Mouse (Mus musculus) heart, embryonic 12.5 days (tissue): ENCODE results near the gene Akr1c19. TPM values are rescaled to one million over a fixed set of nuclear protein-coding genes. Genes with fewer than 3 reads are reported as not detected.
"Not testable (repeated sequence)": the region's sequence is repeated elsewhere in the genome, so short reads cannot be mapped to it uniquely, and the experiment has no call there.

Experiments
- ATAC-seq: fragments of 200-750 bp; cut with Nextera tagmentation; 2 replicates; pipeline ENCODE4 v1.8.0; 2017; ENCODE audit warnings: moderate TSS enrichment, moderate library complexity; ENCODE audit not compliant: insufficient number of reproducible peaks, low FRiP score
- H3K27ac ChIP-seq: fragments of 300-500 bp; sonication (generic); 2 replicates; pipeline ENCODE4 v1.5.1; 2016; ENCODE audit warnings: mild to moderate bottlenecking, moderate library complexity; ENCODE audit not compliant: poor library complexity, severe bottlenecking
- H3K27me3 ChIP-seq: fragments of 300-500 bp; sonication (generic); replicated peaks from 2 replicates; pipeline ENCODE4 v1.6.1; 2016; ENCODE audit warnings: mild to moderate bottlenecking, moderate library complexity
- H3K36me3 ChIP-seq: fragments of 300-500 bp; sonication (generic); 2 replicates; pipeline ENCODE4 v1.6.1; 2016; ENCODE audit warnings: mild to moderate bottlenecking, moderate library complexity
- H3K4me1 ChIP-seq: fragments of 300-500 bp; sonication (generic); replicated peaks from 2 replicates; pipeline ENCODE4 v1.6.1; 2016; ENCODE audit warnings: mild to moderate bottlenecking
- H3K4me2 ChIP-seq: fragments of 300-500 bp; sonication (generic); 2 replicates; pipeline ENCODE4 v1.6.1; 2016; ENCODE audit warnings: mild to moderate bottlenecking, moderate library complexity
- H3K4me3 ChIP-seq: fragments of 300-500 bp; sonication (generic); 2 replicates; pipeline ENCODE4 v1.5.1; 2016; ENCODE audit warnings: mild to moderate bottlenecking
- H3K9ac ChIP-seq: fragments of 300-500 bp; sonication (generic); 2 replicates; pipeline ENCODE4 v1.6.1; 2016; ENCODE audit warnings: mild to moderate bottlenecking, moderate library complexity
- H3K9me3 ChIP-seq: fragments of 300-500 bp; sonication (generic); replicated peaks from 2 replicates; pipeline ENCODE4 v1.6.1; 2016; ENCODE audit warnings: mild to moderate bottlenecking, moderate library complexity
- WGBS: fragments of 180-500 bp; shearing (Covaris S2); methylation state at CpG from one replicate; pipeline ENCODE4 v1.1.7; 2016; 5-methylcytosine and 5-hydroxymethylcytosine counted together
- polyA plus RNA-seq: library from polyadenylated mRNA; unstranded; fragments of >200 nt; fragmentation: Nextera tagmentation; extraction: Ambion mirVana; gene quantifications from 2 replicates; pipeline ENCODE4 v1.2.1, GENCODE M21; 2016

The Akr1c19 gene
- polyA plus RNA-seq, 1 experiment from 2014 or later: 0.92 TPM

DNA sequence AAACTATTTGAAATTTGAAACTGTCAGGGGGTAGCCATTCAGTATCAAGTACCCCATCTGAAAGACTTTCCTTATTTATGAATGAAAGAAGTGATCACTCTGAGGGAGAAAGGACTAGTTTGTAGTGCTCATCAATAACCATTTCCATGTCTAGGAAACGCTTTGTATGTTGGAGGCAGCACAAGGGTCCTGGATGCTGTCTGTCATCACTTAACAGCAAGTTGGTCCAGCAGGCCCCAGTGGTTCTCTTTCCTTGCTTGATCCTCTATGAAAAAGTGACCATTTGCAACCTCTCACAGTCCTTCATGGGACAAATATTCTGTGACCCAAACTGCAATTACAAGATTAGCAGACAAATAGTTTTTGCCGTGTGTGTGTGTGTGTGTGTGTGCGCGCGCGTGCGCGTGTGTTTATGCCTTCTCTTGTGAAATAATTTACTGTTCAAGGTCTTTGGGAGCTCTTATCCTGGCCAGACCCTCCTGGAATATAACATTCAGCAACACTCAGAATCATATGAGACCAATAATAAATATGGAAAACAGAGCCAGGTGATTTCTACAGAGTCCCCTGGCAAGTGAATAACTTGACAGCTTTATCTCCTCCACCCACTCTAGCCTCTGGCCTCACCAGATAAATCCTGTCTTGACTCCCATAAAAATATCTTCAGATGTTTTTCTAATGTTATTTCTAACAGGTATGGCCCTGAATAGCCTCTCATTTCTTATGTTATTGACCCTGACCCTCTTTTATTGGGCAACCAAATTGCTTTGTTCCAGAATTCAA, 2.5 kb downstream of the Akr1c19 start:
- H3K27me3 ChIP-seq: no peaks in the 10 kb centered on the region

DNA sequence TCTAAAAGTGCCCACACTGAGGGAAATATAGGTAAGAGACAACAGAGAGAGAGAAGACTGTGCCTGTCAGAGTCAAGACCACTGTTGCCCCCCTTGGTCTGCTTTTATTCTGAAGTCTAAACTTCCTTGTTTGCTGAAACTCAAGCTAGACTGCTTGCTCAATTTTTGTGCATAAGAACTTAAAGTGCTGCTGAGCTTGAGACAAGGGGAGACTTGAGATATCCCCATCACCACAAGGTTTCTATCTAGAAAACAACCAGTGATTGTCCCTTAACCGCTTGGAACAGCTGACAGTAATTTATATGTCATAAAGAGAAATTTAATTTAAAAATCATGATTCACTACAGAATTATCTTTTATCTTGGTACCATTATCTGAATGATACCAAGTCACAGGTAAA, 4.6 kb downstream of the Akr1c19 start:
- Histone ChIP-seq H3K36me3 (no peaks in the 10 kb centered on the region), H3K9ac (no peak overlapping the region), H3K9me3 (no peaks in the 10 kb centered on the region), H3K4me1 (0 out of 2 replicates have a peak, but pooled peaks cover 7% of the 10 kb centered on the region), H3K27ac (no peak overlapping the region), H3K27me3 (no peaks in the 10 kb centered on the region), H3K4me3 (no peak overlapping the region), H3K4me2 (no peak overlapping the region)
- 68% methylated on average over 1 of the region's 1 CpGs for WGBS
- no peak for ATAC-seq

More for the DNA sequence above, 2.5 kb downstream of the Akr1c19 start:
- Histone ChIP-seq H3K36me3 (no peaks in the 10 kb centered on the region), H3K4me2 (no peak overlapping the region), H3K4me3 (no peak overlapping the region), H3K9me3 (no peaks in the 10 kb centered on the region), H3K9ac (no peak overlapping the region), H3K4me1 (0 out of 2 replicates have a peak, but pooled peaks cover 7% of the 10 kb centered on the region), H3K27ac (no peak overlapping the region)
- no peak for ATAC-seq
- 73% methylated on average over 8 of the region's 8 CpGs for WGBS

DNA sequence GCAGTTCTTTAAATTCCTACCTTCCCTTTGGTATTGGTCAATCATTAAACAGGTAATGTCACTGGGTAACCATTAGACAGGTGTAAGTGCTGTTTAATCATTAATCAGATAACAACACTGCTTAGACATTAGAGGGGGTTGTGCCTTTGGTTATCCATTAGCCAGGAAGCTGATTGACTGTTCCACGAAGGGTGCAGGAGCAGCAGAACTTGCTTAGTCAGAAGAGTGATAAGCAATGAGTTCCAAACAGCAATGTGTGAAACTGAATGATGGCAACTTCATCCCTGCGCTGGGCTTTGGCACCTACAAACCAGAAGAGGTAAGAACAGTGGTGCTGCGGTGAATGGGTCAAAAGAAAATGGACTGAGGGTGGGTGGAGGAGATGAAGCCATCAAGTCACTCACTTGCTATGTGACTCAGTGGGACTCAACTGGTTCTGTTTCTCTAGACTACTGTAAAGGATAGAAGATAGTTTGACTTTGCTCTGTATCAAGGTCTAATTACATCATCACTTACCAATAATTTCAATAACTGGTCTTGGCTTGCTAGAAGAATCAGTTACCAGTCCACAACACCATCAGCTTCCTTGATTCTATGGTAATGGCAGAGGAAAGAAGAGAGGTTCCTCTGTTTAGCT, 5.2 kb downstream of the Akr1c19 start:
- Histone ChIP-seq H3K9ac (no peak overlapping the region), H3K9me3 (no peaks in the 10 kb centered on the region), H3K27ac (no peak overlapping the region), H3K36me3 (no peaks in the 10 kb centered on the region), H3K4me1 (0 out of 2 replicates have a peak, but pooled peaks cover 7% of the 10 kb centered on the region), H3K4me2 (no peak overlapping the region), H3K27me3 (no peaks in the 10 kb centered on the region), H3K4me3 (no peak overlapping the region)
- no peak for ATAC-seq
- 63% methylated on average over 3 of the region's 3 CpGs for WGBS

DNA sequence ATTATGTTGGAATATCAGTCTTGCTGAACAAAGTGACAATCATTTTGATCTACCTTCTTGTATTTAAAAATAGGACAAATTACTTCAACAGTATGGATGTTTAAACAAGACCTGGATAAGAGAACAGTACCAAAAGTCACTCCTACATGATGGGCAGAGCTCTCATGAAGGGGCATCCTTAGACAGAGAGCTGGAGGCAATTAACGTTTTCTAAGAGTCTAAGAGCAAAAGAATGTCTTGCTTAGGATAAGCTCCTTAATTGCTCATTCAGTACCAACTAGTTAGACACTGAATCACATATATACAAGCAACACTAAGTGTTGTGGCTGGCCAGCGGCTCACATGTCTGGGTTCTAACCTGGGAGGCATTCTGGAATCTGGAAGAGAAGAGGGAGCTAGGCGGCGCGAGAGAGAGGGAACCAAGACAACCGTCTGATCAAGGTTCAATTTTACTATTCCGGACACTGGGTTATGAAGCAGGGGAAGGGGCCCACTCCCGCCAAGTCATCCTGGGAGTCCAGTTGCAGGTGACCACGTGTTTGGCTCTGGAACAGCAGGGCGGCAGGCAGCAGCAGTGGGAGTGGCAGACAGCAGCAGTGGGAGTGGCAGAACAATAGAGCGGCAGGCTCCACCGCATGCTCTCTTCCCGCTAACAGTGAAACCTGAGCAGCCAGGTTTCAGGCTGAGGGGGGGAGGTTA, 16.5 kb downstream of the Akr1c19 start:
- H3K9ac ChIP-seq: peak overlapping the region; percentile 60; the same call in 1 of the 2 replicates
- H3K4me3 ChIP-seq: peak overlapping the region; percentile 37
- H3K36me3 ChIP-seq: no peaks in the 10 kb centered on the region
- H3K4me2 ChIP-seq: peak overlapping the region; percentile 67
- peak; percentile 73 for ATAC-seq
- no peak overlapping the region for H3K27ac ChIP-seq
- no peaks in the 10 kb centered on the region for H3K4me1 ChIP-seq
- H3K9me3 ChIP-seq: no peaks in the 10 kb centered on the region
- H3K27me3 ChIP-seq: no peaks in the 10 kb centered on the region
- 4% methylated on average over 13 of the region's 13 CpGs for WGBS

DNA sequence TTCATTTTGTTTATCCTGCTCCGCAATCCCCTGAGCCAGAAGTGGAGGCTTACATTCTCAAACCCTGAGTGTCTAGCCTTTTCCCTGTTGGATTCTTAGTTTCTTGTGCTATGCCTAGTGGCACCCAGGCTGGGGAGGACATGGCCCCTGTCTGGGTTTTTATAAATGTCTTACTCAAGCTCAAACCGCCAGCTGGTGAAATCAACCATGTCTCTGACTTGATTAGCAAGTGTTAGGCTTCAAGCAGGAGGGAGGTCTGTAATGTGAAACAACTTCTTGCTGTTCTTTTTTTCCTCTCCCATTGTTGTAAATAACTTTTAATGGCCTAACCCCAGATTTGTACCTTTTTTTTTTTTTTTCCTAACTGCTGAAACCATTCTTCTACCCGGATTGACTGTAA, 20.8 kb downstream of the Akr1c19 start:
- Histone ChIP-seq H3K9me3 (no peaks in the 10 kb centered on the region), H3K27me3 (no peaks in the 10 kb centered on the region), H3K4me3 (no peak overlapping the region), H3K27ac (no peak overlapping the region), H3K36me3 (no peaks in the 10 kb centered on the region), H3K9ac (no peak overlapping the region), H3K4me1 (no peaks in the 10 kb centered on the region), H3K4me2 (no peak overlapping the region)
- 49% methylated on average over 3 of the region's 3 CpGs for WGBS
- ATAC-seq: no peak

DNA sequence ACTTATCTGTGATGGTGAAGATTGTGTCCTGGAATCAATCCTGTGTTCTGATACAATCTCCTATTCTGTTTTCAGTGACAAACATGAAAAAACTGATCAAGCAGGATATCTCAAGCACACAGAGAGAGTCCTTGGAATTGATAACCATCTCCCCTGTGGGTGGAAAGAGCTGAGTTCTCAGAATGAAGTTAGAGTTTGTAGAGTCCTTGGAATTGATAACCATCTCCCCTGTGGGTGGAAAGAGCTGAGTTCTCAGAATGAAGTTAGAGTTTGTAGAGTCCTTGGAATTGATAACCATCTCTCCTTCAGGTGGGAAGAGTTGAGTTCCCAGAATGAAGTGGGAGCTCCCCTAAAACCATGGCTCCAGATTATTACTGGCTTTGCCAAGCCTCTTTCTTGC, 28.4 kb downstream of the Akr1c19 start:
- ATAC-seq, H3K27me3 ChIP-seq: not testable (repeated sequence)

DNA sequence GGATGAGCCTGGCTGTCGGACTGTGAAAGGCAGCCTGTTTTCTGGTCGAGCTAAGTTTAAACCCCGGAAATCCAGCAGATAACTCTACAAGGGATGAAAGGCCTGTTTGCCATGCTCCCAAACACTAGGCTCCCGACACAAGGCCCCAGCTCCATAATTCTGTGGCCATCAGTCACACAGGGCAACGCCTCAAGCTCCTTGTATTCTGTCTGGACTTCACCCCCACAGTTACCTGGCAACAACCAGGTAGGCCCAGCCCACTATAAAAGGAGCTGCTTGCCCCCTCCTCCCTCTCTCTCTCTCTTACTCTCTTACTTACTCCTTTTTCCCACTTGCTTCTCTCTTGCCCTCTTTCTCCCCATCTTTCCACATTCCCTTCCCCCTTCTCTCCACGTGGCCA, 28.8 kb downstream of the Akr1c19 start:
- no peaks in the 10 kb centered on the region for H3K4me1 ChIP-seq
- no peak overlapping the region for H3K27ac ChIP-seq
- ATAC-seq: no peak
- no peaks in the 10 kb centered on the region for H3K9me3 ChIP-seq
- H3K4me2 ChIP-seq: no peak overlapping the region
- no peak overlapping the region for H3K4me3 ChIP-seq
- WGBS: 76% methylated on average over 6 of the region's 6 CpGs
- H3K36me3 ChIP-seq: no peaks in the 10 kb centered on the region
- H3K27me3 ChIP-seq: no peaks in the 10 kb centered on the region
- no peak overlapping the region for H3K9ac ChIP-seq

More for the DNA sequence above, 28.4 kb downstream of the Akr1c19 start:
- H3K4me1 ChIP-seq, H3K9ac ChIP-seq, H3K9me3 ChIP-seq, H3K4me3 ChIP-seq, H3K27ac ChIP-seq, H3K36me3 ChIP-seq, H3K4me2 ChIP-seq: not testable (repeated sequence)

DNA sequence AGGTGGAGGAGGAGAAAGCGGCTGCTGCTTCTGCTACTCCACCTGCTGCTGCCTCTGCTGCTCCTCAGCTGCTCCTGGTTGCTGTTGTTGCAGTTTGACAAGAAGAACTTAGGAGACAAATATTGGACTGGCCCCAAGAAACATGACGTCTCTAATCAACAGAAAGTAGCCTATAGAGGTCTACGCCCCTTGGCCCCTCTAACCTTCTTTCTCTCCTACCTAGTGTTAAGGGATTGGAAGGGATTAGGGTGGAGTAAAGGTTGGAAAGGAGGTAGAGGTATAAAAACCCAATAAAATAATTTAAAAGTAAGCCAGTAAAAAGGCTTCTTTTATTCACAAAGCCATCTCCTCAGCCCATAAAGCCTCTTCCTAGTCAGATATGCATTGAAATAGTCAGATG, 36.1 kb downstream of the Akr1c19 start:
- no peak for ATAC-seq
- no peak overlapping the region for H3K9ac ChIP-seq
- H3K27ac ChIP-seq: no peak overlapping the region
- no peaks in the 10 kb centered on the region for H3K4me1 ChIP-seq
- no peak overlapping the region for H3K4me3 ChIP-seq
- no peaks in the 10 kb centered on the region for H3K9me3 ChIP-seq
- H3K4me2 ChIP-seq: no peak overlapping the region
- H3K36me3 ChIP-seq: no peaks in the 10 kb centered on the region
- 69% methylated on average over 3 of the region's 3 CpGs for WGBS
- H3K27me3 ChIP-seq: no peaks in the 10 kb centered on the region

DNA sequence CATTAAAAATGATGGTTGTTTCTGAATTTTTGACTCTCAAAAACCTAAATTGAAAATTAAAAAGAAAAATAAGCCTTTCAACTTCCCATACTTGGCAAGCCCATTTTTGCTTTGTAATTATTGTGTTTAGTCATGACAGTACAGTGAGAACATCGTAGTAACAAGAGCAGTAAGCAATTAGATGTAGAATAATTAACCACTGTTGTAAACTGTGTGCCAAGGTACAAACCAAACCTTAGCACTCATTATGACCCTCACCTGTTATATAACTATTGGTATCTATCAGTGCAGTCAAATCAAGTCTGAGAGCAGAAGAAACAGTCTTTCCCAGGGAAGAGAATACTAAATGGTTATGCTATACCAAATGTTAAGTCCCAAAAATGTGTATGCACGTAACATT, 36.5 kb downstream of the Akr1c19 start:
- no peak for ATAC-seq
- 79% methylated on average over 2 of the region's 2 CpGs for WGBS
- H3K36me3 ChIP-seq: no peaks in the 10 kb centered on the region
- H3K9me3 ChIP-seq: no peaks in the 10 kb centered on the region
- no peaks in the 10 kb centered on the region for H3K27me3 ChIP-seq
- H3K4me3 ChIP-seq: no peak overlapping the region
- no peak overlapping the region for H3K4me2 ChIP-seq
- no peak overlapping the region for H3K27ac ChIP-seq
- no peaks in the 10 kb centered on the region for H3K4me1 ChIP-seq
- no peak overlapping the region for H3K9ac ChIP-seq

DNA sequence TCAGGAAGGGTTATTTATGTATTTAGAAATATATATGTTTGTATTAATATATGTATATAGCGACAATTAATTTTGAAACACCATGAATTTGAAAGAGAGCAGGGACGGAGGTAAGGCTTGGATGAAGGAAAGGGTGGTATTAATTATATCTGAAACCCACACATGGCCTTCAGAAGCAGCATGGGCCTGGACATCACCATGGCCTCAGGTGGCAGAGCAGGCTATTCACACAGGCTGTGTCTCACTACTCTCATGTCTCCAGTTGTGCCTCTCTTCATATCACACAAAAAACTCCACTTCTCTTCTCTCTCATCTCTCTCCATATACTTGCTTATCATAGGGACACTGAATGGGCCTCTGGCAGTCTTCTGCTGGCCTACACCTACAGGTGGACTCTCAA, 37.0 kb downstream of the Akr1c19 start:
- not testable (repeated sequence) for H3K4me1 ChIP-seq, H3K27ac ChIP-seq, H3K4me2 ChIP-seq, ATAC-seq, H3K27me3 ChIP-seq, H3K9ac ChIP-seq, H3K9me3 ChIP-seq, H3K36me3 ChIP-seq, H3K4me3 ChIP-seq
- 83% methylated on average over 2 of the region's 2 CpGs for WGBS

DNA sequence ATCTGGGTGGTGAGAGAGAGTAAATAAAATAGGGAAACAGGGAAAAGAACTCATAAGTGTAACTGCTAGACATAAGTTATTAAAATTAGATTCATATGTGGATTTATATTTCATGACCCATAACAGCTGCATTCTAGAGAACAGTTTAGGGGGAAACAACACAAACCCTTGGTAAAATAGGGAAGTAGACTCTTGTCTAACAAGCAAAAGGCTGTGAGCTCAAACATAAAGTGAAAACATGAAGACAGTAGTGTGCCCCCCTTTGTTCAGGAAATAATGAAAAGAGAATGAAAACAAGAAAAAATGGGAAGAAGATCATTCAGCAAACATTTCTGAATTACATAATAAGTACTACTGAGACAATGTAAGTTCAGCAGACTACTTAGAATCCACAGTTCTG, 42.4 kb downstream of the Akr1c19 start:
- Histone ChIP-seq H3K9me3 (no peaks in the 10 kb centered on the region), H3K36me3 (no peaks in the 10 kb centered on the region), H3K27me3 (no peaks in the 10 kb centered on the region), H3K9ac (no peak overlapping the region), H3K4me3 (no peak overlapping the region), H3K27ac (no peak overlapping the region), H3K4me1 (no peaks in the 10 kb centered on the region), H3K4me2 (no peak overlapping the region)
- ATAC-seq: no peak
